Mouse (Mus musculus): Measurements from ENCODE around the gene Gm8220. TPM values are rescaled to one million over a fixed set of nuclear protein-coding genes. Genes with fewer than 3 reads are reported as not detected.

Gm8220 gene
- polyA plus RNA-seq (2014; fragmentation: Illumina TruSeq; extraction: RNeasy Lipid Tissue Mini Kit (QIAGEN cat#74804)): not detected

GRCm38 (mm10) chr14:44285280-44285679, at the start of gene Gm8220:
Gene Gm8220 (plus strand): TSS chr14:44285580.

GRCm38 (mm10) chr14:44338484-44338883, 53.1 kb downstream of the Gm8220 start, which contains the start of gene Gm5930:
Gene Gm5930 (minus strand): TSS chr14:44338584.

Other genes with a start within 250 kb of the Gm8220 start
- 25.5 TPM for gene Ear2, start 182.9 kb upstream of the Gm8220 start, polyA plus RNA-seq (2014; fragmentation: Illumina TruSeq; extraction: RNeasy Lipid Tissue Mini Kit (QIAGEN cat#74804))
- not detected for gene Gm3327, start 161.7 kb upstream of the Gm8220 start, polyA plus RNA-seq (2014; fragmentation: Illumina TruSeq; extraction: RNeasy Lipid Tissue Mini Kit (QIAGEN cat#74804))
- not detected for gene Gm8212, start 87.9 kb upstream of the Gm8220 start, polyA plus RNA-seq (2014; fragmentation: Illumina TruSeq; extraction: RNeasy Lipid Tissue Mini Kit (QIAGEN cat#74804))
- gene 4930503E14Rik, start 72.3 kb upstream of the Gm8220 start, polyA plus RNA-seq (2014; fragmentation: Illumina TruSeq; extraction: RNeasy Lipid Tissue Mini Kit (QIAGEN cat#74804)): not detected
- not detected for gene Gm5930, start 53.0 kb downstream of the Gm8220 start, polyA plus RNA-seq (2014; fragmentation: Illumina TruSeq; extraction: RNeasy Lipid Tissue Mini Kit (QIAGEN cat#74804))
- gene Gm8229, start 79.8 kb downstream of the Gm8220 start, polyA plus RNA-seq (2014; fragmentation: Illumina TruSeq; extraction: RNeasy Lipid Tissue Mini Kit (QIAGEN cat#74804)): not detected
- gene Gm3371, start 125.1 kb downstream of the Gm8220 start, polyA plus RNA-seq (2014; fragmentation: Illumina TruSeq; extraction: RNeasy Lipid Tissue Mini Kit (QIAGEN cat#74804)): not detected
- not detected for gene Gm8232, start 148.1 kb downstream of the Gm8220 start, polyA plus RNA-seq (2014; fragmentation: Illumina TruSeq; extraction: RNeasy Lipid Tissue Mini Kit (QIAGEN cat#74804))
- gene BC061237, start 206.9 kb downstream of the Gm8220 start, polyA plus RNA-seq (2014; fragmentation: Illumina TruSeq; extraction: RNeasy Lipid Tissue Mini Kit (QIAGEN cat#74804)): not detected
- gene Gm17093, start 232.7 kb downstream of the Gm8220 start, polyA plus RNA-seq (2014; fragmentation: Illumina TruSeq; extraction: RNeasy Lipid Tissue Mini Kit (QIAGEN cat#74804)): not detected

All from ovary, adult 10 weeks (tissue).